Mouse (Mus musculus): Measurements from ENCODE around the gene 2700081O15Rik.
A peak's percentile ranks its signal among the peaks of the same experiment; 100 is the strongest.

The 2700081O15Rik gene

GRCm38 (mm10) chr19:7420841-7421601 lies 3.6 kb downstream of the 2700081O15Rik start:
- no peak for DNase-seq

- DNase-seq: peak; percentile 69 to 78
Measured at GRCm38 (mm10) chr19:7421602-7422591, 4.5 kb downstream of the 2700081O15Rik start.

GRCm38 (mm10) chr19:7422656-7423027 lies 5.2 kb downstream of the 2700081O15Rik start:
- no peak for DNase-seq

- DNase-seq: peak; percentile 89 to 90
Measured at GRCm38 (mm10) chr19:7423028-7423655, 5.7 kb downstream of the 2700081O15Rik start.

- DNase-seq: no peak
Measured at GRCm38 (mm10) chr19:7423656-7424030, 6.2 kb downstream of the 2700081O15Rik start.

- DNase-seq: no peak
Measured at GRCm38 (mm10) chr19:7424131-7424530, 6.7 kb downstream of the 2700081O15Rik start.

GRCm38 (mm10) chr19:7424590-7425397 lies 7.4 kb downstream of the 2700081O15Rik start:
- no peak for DNase-seq

GRCm38 (mm10) chr19:7425398-7425775 lies 8.0 kb downstream of the 2700081O15Rik start:
- DNase-seq: no peak

GRCm38 (mm10) chr19:7434887-7435286 lies 17.5 kb downstream of the 2700081O15Rik start:
- DNase-seq: no peak

- peak in 1 of 2 experiments; percentile 62 for DNase-seq
Measured at GRCm38 (mm10) chr19:7436061-7436970, 18.9 kb downstream of the 2700081O15Rik start.

GRCm38 (mm10) chr19:7438295-7438694 lies 20.9 kb downstream of the 2700081O15Rik start:
- DNase-seq: no peak

GRCm38 (mm10) chr19:7441493-7441892 lies 24.1 kb downstream of the 2700081O15Rik start:
- DNase-seq: peak; percentile 56 to 75

- no peak for DNase-seq
Measured at GRCm38 (mm10) chr19:7445105-7445504, 27.7 kb downstream of the 2700081O15Rik start.

- no peak for DNase-seq
Measured at GRCm38 (mm10) chr19:7445596-7445995, 28.2 kb downstream of the 2700081O15Rik start.

- DNase-seq: no peak
Measured at GRCm38 (mm10) chr19:7456803-7457202, 39.4 kb downstream of the 2700081O15Rik start.

GRCm38 (mm10) chr19:7458901-7459300 lies 41.5 kb downstream of the 2700081O15Rik start:
- no peak for DNase-seq

GRCm38 (mm10) chr19:7459370-7459769 lies 41.9 kb downstream of the 2700081O15Rik start:
- no peak for DNase-seq

GRCm38 (mm10) chr19:7467915-7468314 lies 50.5 kb downstream of the 2700081O15Rik start:
- no peak for DNase-seq

GRCm38 (mm10) chr19:7470643-7471042 lies 53.2 kb downstream of the 2700081O15Rik start:
- DNase-seq: no peak

All from cerebellum, postnatal 25 days (tissue).